Mouse (Mus musculus): Measurements from ENCODE around the gene Neurod1.

Neurod1 gene

GRCm38 (mm10) chr2:79443861-79444620 lies 12.5 kb downstream of the Neurod1 start:
- peak; percentile 51 for DNase-seq (ENCODE audit: low read depth, low spot score)

GRCm38 (mm10) chr2:79443401-79443800 lies 13.2 kb downstream of the Neurod1 start:
- peak; percentile 92 for DNase-seq (ENCODE audit: low read depth, low spot score)

- peak; percentile 98 for DNase-seq (ENCODE audit: low read depth, low spot score)
Measured at GRCm38 (mm10) chr2:79442906-79443305, 13.6 kb downstream of the Neurod1 start.

- DNase-seq (ENCODE audit: low read depth, low spot score) = no peak
Measured at GRCm38 (mm10) chr2:79442227-79442626, 14.3 kb downstream of the Neurod1 start.

DNA sequence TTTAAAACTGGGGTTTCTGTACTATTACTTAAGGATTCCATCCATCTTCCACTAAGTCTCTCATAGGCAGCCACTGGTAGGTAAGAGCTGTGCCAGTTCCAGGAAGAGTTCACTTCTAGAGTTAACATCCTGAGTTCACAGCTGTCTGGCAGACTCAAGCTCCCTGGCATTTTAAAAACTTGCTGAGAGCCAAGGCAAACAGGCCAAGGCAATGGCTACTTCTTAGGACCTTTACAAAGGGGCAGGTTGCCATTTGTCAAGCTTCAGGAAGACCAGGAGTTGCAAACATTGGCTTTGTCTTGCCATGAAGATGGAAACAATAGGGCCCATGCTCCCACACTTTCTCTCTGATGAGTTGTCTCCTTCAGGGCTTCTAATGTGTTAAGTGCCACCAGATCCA lies 26.5 kb downstream of the Neurod1 start:
- no peak for DNase-seq (ENCODE audit: low read depth, low spot score)

- no peak for DNase-seq (ENCODE audit: low read depth, low spot score)
Measured at GRCm38 (mm10) chr2:79429650-79430049, 26.9 kb downstream of the Neurod1 start.

GRCm38 (mm10) chr2:79429108-79429507 lies 27.4 kb downstream of the Neurod1 start:
- no peak for DNase-seq (ENCODE audit: low read depth, low spot score)

DNA sequence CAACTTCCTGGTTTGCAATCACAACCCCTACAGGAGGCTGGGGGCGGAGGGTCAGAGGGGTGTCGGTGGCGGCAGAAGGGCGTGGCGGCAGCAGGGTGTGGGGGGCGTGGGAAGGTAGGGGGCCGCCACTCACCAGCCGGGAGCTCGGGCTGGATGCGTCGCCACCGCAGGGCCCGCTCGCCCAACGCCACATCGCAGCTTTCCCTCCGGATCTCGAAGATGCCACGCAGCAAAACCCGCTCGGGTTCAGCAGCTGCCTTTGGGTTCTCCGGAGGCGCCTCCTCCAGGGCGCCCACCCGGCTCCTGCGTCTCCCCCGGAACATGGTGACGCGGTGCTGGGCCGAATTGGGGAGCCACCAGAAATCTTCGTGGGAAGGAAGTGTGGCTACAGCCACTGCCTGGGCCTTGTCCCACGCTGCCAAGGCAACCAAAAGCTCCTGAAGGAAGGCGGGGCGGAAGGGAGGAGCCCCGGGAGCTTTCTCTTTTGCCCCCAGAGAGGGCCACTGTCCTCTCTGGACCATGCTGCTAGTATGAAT lies 27.9 kb downstream of the Neurod1 start:
- DNase-seq (ENCODE audit: low read depth, low spot score) = peak; percentile 77

DNA sequence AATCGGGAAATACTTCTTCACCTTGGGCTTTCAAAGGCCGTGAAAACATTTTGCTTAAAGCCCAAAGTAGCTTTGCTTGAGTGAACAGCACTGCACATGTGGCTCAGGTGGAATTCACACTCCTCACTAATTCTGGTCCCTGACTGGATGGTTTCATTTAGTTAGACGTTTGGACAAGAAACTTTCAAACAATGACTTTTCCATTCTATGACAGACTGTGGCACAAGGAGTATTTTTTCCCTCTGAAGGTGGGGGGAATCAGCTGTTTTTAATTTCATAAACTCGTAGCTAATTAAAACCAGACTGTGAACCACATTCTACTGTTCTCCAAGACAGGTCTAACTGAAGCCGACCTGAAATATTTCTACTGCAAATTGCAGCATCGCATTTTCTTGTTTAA lies 28.5 kb downstream of the Neurod1 start:
- DNase-seq (ENCODE audit: low read depth, low spot score) = no peak

DNA sequence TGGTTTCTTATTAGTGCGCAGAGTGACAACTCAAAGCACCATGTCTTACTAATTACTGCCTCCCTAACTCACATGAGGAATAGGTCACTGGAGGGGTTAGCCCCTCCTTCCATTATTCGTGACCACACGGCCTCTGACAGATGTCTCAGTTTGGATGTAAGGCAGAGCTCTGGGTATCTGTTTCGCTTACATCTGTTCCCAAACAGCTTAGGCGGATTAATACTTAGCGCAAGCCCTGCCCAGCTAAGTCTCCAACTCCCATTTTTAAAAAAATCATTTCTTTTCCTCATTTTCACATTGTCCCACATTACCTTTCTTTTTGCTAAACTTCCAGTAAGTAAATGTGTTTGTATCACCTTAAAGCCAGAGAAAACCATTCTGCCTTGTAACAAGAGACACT lies 34.9 kb downstream of the Neurod1 start:
- no peak for DNase-seq (ENCODE audit: low read depth, low spot score)

- peak; percentile 64 for DNase-seq (ENCODE audit: low read depth, low spot score)
Measured at GRCm38 (mm10) chr2:79414505-79414904, 42.0 kb downstream of the Neurod1 start.

- peak; percentile 88 for DNase-seq (ENCODE audit: low read depth, low spot score)
Measured at GRCm38 (mm10) chr2:79410903-79411255, 45.7 kb downstream of the Neurod1 start.

DNA sequence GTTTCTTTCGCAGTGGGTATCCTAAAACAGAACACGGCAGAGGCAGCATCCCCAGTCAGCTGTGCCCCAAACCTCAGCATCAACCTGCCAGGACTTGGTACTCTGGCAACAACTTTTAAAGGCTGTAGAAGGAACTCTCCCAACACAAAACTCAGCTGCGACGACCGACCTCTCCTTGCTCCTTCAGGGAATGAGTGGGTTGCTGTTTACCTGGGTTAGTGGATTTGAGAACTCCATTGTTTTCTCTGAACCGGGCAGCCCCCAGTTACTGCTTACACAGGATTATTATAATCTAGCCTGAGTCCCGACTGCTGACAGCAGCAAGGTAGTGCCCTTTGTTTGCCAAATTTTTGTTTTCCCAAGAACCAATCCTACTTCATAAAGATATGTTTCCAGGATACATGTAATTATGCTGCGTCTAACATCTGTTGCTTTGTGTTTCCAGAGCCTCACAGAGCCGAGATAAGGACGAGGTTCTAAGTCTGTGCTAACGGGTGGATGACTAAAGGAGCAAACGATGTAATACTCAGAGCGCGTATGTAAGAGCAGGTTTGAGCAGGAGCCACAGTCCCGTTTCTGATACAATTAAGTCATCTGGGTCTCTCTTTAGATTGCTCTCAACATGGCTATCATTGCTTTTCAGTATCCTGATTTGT lies 46.2 kb downstream of the Neurod1 start:
- DNase-seq (ENCODE audit: low read depth, low spot score) = no peak

GRCm38 (mm10) chr2:79405661-79406405 lies 50.7 kb downstream of the Neurod1 start:
- DNase-seq (ENCODE audit: low read depth, low spot score) = peak; percentile 95
